Mouse (Mus musculus) cortical plate, adult 2 months (tissue): ENCODE measurements around the gene Tmed1.

Source experiments
- CTCF ChIP-seq: fragments of 200-500 bp; IDR thresholded peaks from 2 replicates; pipeline ENCODE4 v1.5.1; 2011; ENCODE audit warnings: mild to moderate bottlenecking, control low read depth, low read length; ENCODE audit not compliant: insufficient read depth; ENCODE audit errors: extremely low read depth
- POLR2A ChIP-seq: fragments of 200-500 bp; IDR thresholded peaks from 2 replicates; pipeline ENCODE4 v1.6.1; 2011; ENCODE audit warnings: mild to moderate bottlenecking, low read length, control low read depth; ENCODE audit not compliant: insufficient read depth; ENCODE audit errors: extremely low read depth

DNA sequence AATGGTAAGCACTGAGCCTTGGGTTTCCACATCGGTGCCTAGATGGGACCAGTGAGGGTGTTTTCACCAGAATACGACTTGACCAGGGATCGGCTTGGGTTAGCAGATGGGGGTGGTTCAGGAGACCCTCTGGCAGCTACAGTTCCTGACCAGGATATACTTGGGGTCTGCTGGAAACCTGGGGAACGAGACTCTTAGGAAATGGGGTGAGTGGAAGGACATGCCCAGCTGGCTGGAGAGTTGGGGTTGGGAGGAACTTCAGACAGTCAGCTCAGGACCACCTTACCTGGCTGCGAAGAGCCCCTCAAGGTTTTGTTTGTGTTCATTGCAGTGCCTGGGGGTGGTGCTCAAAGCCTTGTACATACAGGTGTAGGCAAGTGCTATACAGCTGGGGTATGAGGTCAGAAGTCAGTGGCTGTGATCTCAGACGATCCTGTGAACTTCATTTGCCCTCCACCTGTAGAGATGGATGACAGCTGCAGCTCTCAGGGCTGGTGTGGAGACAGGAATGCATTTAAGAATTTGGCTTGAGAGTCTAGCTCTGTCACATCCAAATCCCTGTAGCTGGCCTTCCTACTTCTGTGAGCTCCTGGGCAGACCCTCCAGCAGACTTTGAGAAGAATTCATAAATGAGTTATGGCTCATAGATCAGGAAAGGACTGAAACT, 43.7 kb upstream of the Tmed1 start:
- TF ChIP-seq POLR2A (no peak), CTCF (no peak)
